22 mouse cellular contexts compared by ENCODE assay signal in genomic region chr15:4796861-4797260, GRCm38 (mm10).
DNase-seq lines count a peak whose midpoint lies in the region; ATAC-seq and TF ChIP-seq lines count a peak whose summit lies in the region.
"Had no signal": no experiment of that assay in that cellular context is flagged by ENCODE, and none has a peak within 500 bp of the region (broad histone marks: within the 10 kb centered on the region; RNA-seq: fewer than 3 reads in every experiment).

No protein-coding gene starts in this region.

- H3K36me3 ChIP-seq in heart, embryonic 10.5 days: no peaks in the 10 kb centered on the region
- H3K36me3 ChIP-seq in lung, postnatal 0 days (ENCODE audit: insufficient read depth, low read length): no peaks in the 10 kb centered on the region
- H3K36me3 ChIP-seq in stomach, postnatal 0 days (ENCODE audit: control insufficient read depth, insufficient read depth, low read length): no peaks in the 10 kb centered on the region
- H3K36me3 ChIP-seq: forebrain, embryonic 12.5 days; limb, embryonic 13.5 days; liver, embryonic 15.5 days; midbrain, embryonic 10.5 days; neural tube, embryonic 13.5 days had no signal

- no peak overlapping the region for H3K9ac ChIP-seq in lung, postnatal 0 days (replicated peaks; ENCODE audit: low read depth)
- H3K9ac ChIP-seq in stomach, postnatal 0 days (ENCODE audit: low read length): no peak overlapping the region
- H3K9ac ChIP-seq: forebrain, embryonic 12.5 days; limb, embryonic 13.5 days; liver, embryonic 15.5 days; neural tube, embryonic 13.5 days had no signal

- H3K4me1 ChIP-seq in heart, embryonic 10.5 days: no peaks in the 10 kb centered on the region
- no peaks in the 10 kb centered on the region for H3K4me1 ChIP-seq in lung, postnatal 0 days (ENCODE audit: insufficient read depth, low read depth, low read length)
- H3K4me1 ChIP-seq in stomach, postnatal 0 days (replicated peaks; ENCODE audit: control insufficient read depth, insufficient read depth): no peaks in the 10 kb centered on the region
- H3K4me1 ChIP-seq: forebrain, embryonic 12.5 days; limb, embryonic 13.5 days; liver, embryonic 15.5 days; midbrain, embryonic 10.5 days; neural tube, embryonic 13.5 days had no signal

- H3K4me3 ChIP-seq in heart, embryonic 10.5 days: no peak overlapping the region
- no peak overlapping the region for H3K4me3 ChIP-seq in lung, postnatal 0 days (ENCODE audit: low read depth, low read length)
- no peak overlapping the region for H3K4me3 ChIP-seq in stomach, postnatal 0 days (ENCODE audit: low read depth, low read length)
- H3K4me3 ChIP-seq: forebrain, embryonic 12.5 days; limb, embryonic 13.5 days; liver, embryonic 15.5 days; midbrain, embryonic 10.5 days; neural tube, embryonic 13.5 days had no signal

- in situ Hi-C loops in Patski (cut with MboI; ENCODE audit: low pct_unique_long_range_greater_than_20kb): no loop called here

- H3K9me3 ChIP-seq in heart, embryonic 10.5 days: no peaks in the 10 kb centered on the region
- no peaks in the 10 kb centered on the region for H3K9me3 ChIP-seq in lung, postnatal 0 days (ENCODE audit: low read length)
- H3K9me3 ChIP-seq in stomach, postnatal 0 days (ENCODE audit: control insufficient read depth, low read length): no peaks in the 10 kb centered on the region
- H3K9me3 ChIP-seq: forebrain, embryonic 12.5 days; limb, embryonic 13.5 days; liver, embryonic 15.5 days; midbrain, embryonic 10.5 days; neural tube, embryonic 13.5 days had no signal

- CTCF ChIA-PET in Patski (lab: Charles Lee): no interaction called here

- TF ChIP-seq EP300 in lung, postnatal 0 days (IDR thresholded peaks at IDR 0.05): no peak
- TF ChIP-seq EP300 in stomach, postnatal 0 days (optimal IDR thresholded peaks at IDR 0.05): no peak

- DNase-seq in heart, adult 8-10 months (ENCODE audit: low spot score): peak; percentile 41
- no peak for DNase-seq in heart, embryonic 10.5 days (ENCODE audit: low spot score)
- DNase-seq in lung, postnatal 0 days (ENCODE audit: low spot score): peak; percentile 26
- DNase-seq in lung, postnatal 14 days: no peak
- no peak for DNase-seq in Patski (ENCODE audit: low read depth, low spot score)
- DNase-seq in fibroblast of lung, adult 2 months (ENCODE audit: low read depth): peak; percentile 98
- no peak for DNase-seq in stomach, postnatal 0 days (ENCODE audit: low spot score)
- DNase-seq: adrenal gland, postnatal 14 days; cerebellum, adult 11-12 months; cerebellum, postnatal 25 days; embryo, embryonic 11 days; gastrocnemius, postnatal 25 days; kidney, adult 11 months; layer of hippocampus, postnatal 36 days; right cerebral cortex, adult 18-20 months; thymus, postnatal 25 days had no signal

- POLR2A ChIA-PET in Patski (lab: Charles Lee): interaction anchor here (0.6 kb wide), 1 partner anchor 638 kb away, joined by 8 read pairs; no protein-coding TSS in a partner anchor

- no peak overlapping the region for H3K4me2 ChIP-seq in lung, postnatal 0 days (replicated peaks; ENCODE audit: low read depth, low read length)
- H3K4me2 ChIP-seq in stomach, postnatal 0 days (replicated peaks; ENCODE audit: low read depth): no peak overlapping the region
- H3K4me2 ChIP-seq: forebrain, embryonic 12.5 days; limb, embryonic 13.5 days; liver, embryonic 15.5 days; neural tube, embryonic 13.5 days had no signal

- no peak for TF ChIP-seq CTCF in lung, postnatal 0 days (IDR thresholded peaks at IDR 0.05)
- no peak for TF ChIP-seq CTCF in Patski (IDR thresholded peaks at IDR 0.05)
- TF ChIP-seq CTCF in stomach, postnatal 0 days (IDR thresholded peaks at IDR 0.05; ENCODE audit: low read depth): no peak

- H3K27ac ChIP-seq in heart, embryonic 10.5 days: no peak overlapping the region
- no peak overlapping the region for H3K27ac ChIP-seq in lung, postnatal 0 days (ENCODE audit: low read length)
- H3K27ac ChIP-seq in stomach, postnatal 0 days (replicated peaks): no peak overlapping the region
- H3K27ac ChIP-seq: forebrain, embryonic 12.5 days; limb, embryonic 13.5 days; liver, embryonic 15.5 days; macrophage; midbrain, embryonic 10.5 days; neural tube, embryonic 13.5 days had no signal

- ATAC-seq in lung, postnatal 0 days: no peak
- peak; percentile 85 for ATAC-seq in Patski
- ATAC-seq in stomach, postnatal 0 days (ENCODE audit: low FRiP score, low TSS enrichment): no peak

- H3K27me3 ChIP-seq in heart, embryonic 10.5 days (ENCODE audit: insufficient read depth, poor library complexity, severe bottlenecking): no peaks in the 10 kb centered on the region
- H3K27me3 ChIP-seq in lung, postnatal 0 days (replicated peaks; ENCODE audit: insufficient read depth, low read length): no peaks in the 10 kb centered on the region
- H3K27me3 ChIP-seq in Patski: peaks cover 4% of the 10 kb centered on the region
- H3K27me3 ChIP-seq in stomach, postnatal 0 days (ENCODE audit: control insufficient read depth, insufficient read depth, low read length): no peaks in the 10 kb centered on the region
- H3K27me3 ChIP-seq: forebrain, embryonic 12.5 days; limb, embryonic 13.5 days; liver, embryonic 15.5 days; neural tube, embryonic 13.5 days had no signal

- WGBS in heart, embryonic 10.5 days: 76% methylated on average over 4 of the region's 4 CpGs
- WGBS in lung, postnatal 0 days: 50% methylated on average over 4 of the region's 4 CpGs
- WGBS in stomach, postnatal 0 days: 31% methylated on average over 4 of the region's 4 CpGs

Comparison
In these comparisons a context has a peak if more than half of its experiments do, and no peak if none do; other contexts are left out.
1. DNase-seq: peak in heart, adult 8-10 months (single experiment), lung, postnatal 0 days (single experiment) and fibroblast of lung, adult 2 months (single experiment); none in heart, embryonic 10.5 days (single experiment), lung, postnatal 14 days (single experiment), Patski (single experiment) and stomach, postnatal 0 days (single experiment).